Mouse (Mus musculus) CH12.LX (cell line): ENCODE data around the gene Nob1. TPM values are rescaled to one million over a fixed set of nuclear protein-coding genes. Genes with fewer than 3 reads are reported as not detected.

Source experiments
- DNase-seq: peaks from one replicate; pipeline ENCODE4 v3.0.0-alpha.2; 2013; ENCODE audit errors: extremely low read depth
- H3K27ac ChIP-seq: 2 replicates; pipeline ENCODE4 v1.5.1; 2012; ENCODE audit warnings: low read depth, mild to moderate bottlenecking, control low read depth, moderate library complexity; ENCODE audit not compliant: insufficient read depth
- H3K27me3 ChIP-seq: replicated peaks from 2 replicates; pipeline ENCODE3; 2012; ENCODE audit warnings: inconsistent platforms
- H3K36me3 ChIP-seq, 2 experiments: replicated peaks in 1 of 2; 2 replicates each; pipeline versions ENCODE3 to v1.6.1; 2012; ENCODE audit warnings: inconsistent platforms in 1 of 2, low read length in 1 of 2, mild to moderate bottlenecking in 1 of 2, mixed read lengths in 1 of 2, moderate library complexity in 1 of 2; ENCODE audit not compliant: control insufficient read depth in 1 of 2, insufficient read depth in 1 of 2
- H3K4me1 ChIP-seq, 2 experiments: 2 replicates each; pipeline ENCODE4 v1.6.1; 2012; ENCODE audit warnings: inconsistent platforms in 1 of 2, moderate library complexity in 1 of 2; ENCODE audit not compliant: insufficient read depth in 2 of 2, control insufficient read depth in 1 of 2
- H3K4me2 ChIP-seq: 2 replicates; pipeline ENCODE4 v1.6.1; 2012; ENCODE audit warnings: low read depth, mild to moderate bottlenecking, control low read depth; ENCODE audit not compliant: poor library complexity, insufficient read depth, severe bottlenecking
- H3K4me3 ChIP-seq, 3 experiments: fragments of 150-350 bp in 1 of 3; sonication (generic) in 1 of 3; replicated peaks in 1 of 3; 2 replicates each; pipeline versions ENCODE3 to v1.5.1; 2011 to 2012; ENCODE audit warnings: low read depth in 2 of 3, low read length in 2 of 3, mild to moderate bottlenecking in 2 of 3, moderate library complexity in 2 of 3, control low read depth in 1 of 3, improper control_type of control experiment in 1 of 3, inconsistent platforms in 1 of 3, mixed read lengths in 1 of 3; ENCODE audit not compliant: poor library complexity in 1 of 3
- H3K79me2 ChIP-seq: replicated peaks from 2 replicates; pipeline ENCODE4 v1.6.1; 2012; ENCODE audit warnings: mild to moderate bottlenecking, moderate library complexity; ENCODE audit not compliant: control insufficient read depth, poor library complexity, insufficient read depth, severe bottlenecking; ENCODE audit errors: extremely low read depth
- H3K9ac ChIP-seq: 2 replicates; pipeline ENCODE4 v1.6.1; 2012; ENCODE audit warnings: low read depth, mild to moderate bottlenecking, control low read depth, moderate library complexity; ENCODE audit not compliant: insufficient read depth
- H3K9me3 ChIP-seq: replicated peaks from 2 replicates; pipeline ENCODE3; 2012; ENCODE audit warnings: low read length, inconsistent platforms, mixed read lengths
- CHD1 ChIP-seq: IDR thresholded peaks from 2 replicates; pipeline ENCODE4 v1.6.1; 2012; ENCODE audit warnings: low read depth, low read length, improper control_type of control experiment, inconsistent platforms
- CTCF ChIP-seq, 2 experiments: IDR thresholded peaks in 1 of 2; conservative IDR thresholded peaks in 1 of 2; 2 replicates each; pipeline ENCODE4 v1.5.1; 2011 to 2012; ENCODE audit warnings: low read depth in 2 of 2, low read length in 2 of 2, improper control_type of control experiment in 1 of 2, inconsistent platforms in 1 of 2, mild to moderate bottlenecking in 1 of 2, moderate library complexity in 1 of 2
- GABPA ChIP-seq: IDR thresholded peaks from 2 replicates; pipeline ENCODE4 v1.6.1; 2012; ENCODE audit warnings: low read depth, low read length, improper control_type of control experiment, inconsistent platforms; ENCODE audit not compliant: insufficient replicate concordance
- JUND ChIP-seq: conservative IDR thresholded peaks from 2 replicates; pipeline ENCODE4 v1.6.1; 2011; ENCODE audit warnings: low read depth, low read length, improper control_type of control experiment
- MAZ ChIP-seq: IDR thresholded peaks from 2 replicates; pipeline ENCODE4 v1.6.1; 2012; ENCODE audit warnings: low read depth, mild to moderate bottlenecking, inconsistent platforms, low read length, improper control_type of control experiment, moderate library complexity
- NRF1 ChIP-seq: IDR thresholded peaks from 2 replicates; pipeline ENCODE4 v1.6.1; 2014; ENCODE audit warnings: low read depth, mild to moderate bottlenecking, inconsistent platforms, low read length, improper control_type of control experiment, moderate library complexity
- RAD21 ChIP-seq: IDR thresholded peaks from 2 replicates; pipeline ENCODE4 v1.6.1; 2011; ENCODE audit warnings: low read depth, mild to moderate bottlenecking, low read length, improper control_type of control experiment, moderate library complexity
- RCOR1 ChIP-seq: conservative IDR thresholded peaks from 2 replicates; pipeline ENCODE4 v1.6.1; 2012; ENCODE audit warnings: low read depth, mild to moderate bottlenecking, inconsistent platforms, low read length, improper control_type of control experiment
- SIN3A ChIP-seq: IDR thresholded peaks from 2 replicates; pipeline ENCODE4 v1.6.1; 2012; ENCODE audit warnings: low read length, improper control_type of control experiment, inconsistent platforms
- SMC3 ChIP-seq: IDR thresholded peaks from 2 replicates; pipeline ENCODE4 v1.6.1; 2011; ENCODE audit warnings: low read depth, low read length, improper control_type of control experiment
- UBTF ChIP-seq: IDR thresholded peaks from 2 replicates; pipeline ENCODE4 v1.6.1; 2012; ENCODE audit warnings: low read depth, mild to moderate bottlenecking, inconsistent platforms, low read length, improper control_type of control experiment, moderate library complexity
- USF1 ChIP-seq: IDR thresholded peaks from 2 replicates; pipeline ENCODE4 v1.6.1; 2014; ENCODE audit warnings: low read depth, mild to moderate bottlenecking, inconsistent platforms, low read length, improper control_type of control experiment
- USF2 ChIP-seq: conservative IDR thresholded peaks from 2 replicates; pipeline ENCODE4 v1.6.1; 2011; ENCODE audit warnings: low read depth, low read length, improper control_type of control experiment
- ZC3H11A ChIP-seq: IDR thresholded peaks from 2 replicates; pipeline ENCODE4 v1.6.1; 2012; ENCODE audit warnings: low read depth, mild to moderate bottlenecking, inconsistent platforms, low read length, improper control_type of control experiment
- ZKSCAN1 ChIP-seq: IDR thresholded peaks from 2 replicates; pipeline ENCODE4 v1.6.1; 2012; ENCODE audit warnings: low read depth, inconsistent platforms, low read length, improper control_type of control experiment, borderline replicate concordance
- ZMIZ1 ChIP-seq: IDR thresholded peaks from 2 replicates; pipeline ENCODE4 v1.6.1; 2012; ENCODE audit warnings: low read depth, mild to moderate bottlenecking, inconsistent platforms, low read length, improper control_type of control experiment
- ZNF384 ChIP-seq: IDR thresholded peaks from 2 replicates; pipeline ENCODE4 v1.6.1; 2012; ENCODE audit warnings: low read depth, low read length, improper control_type of control experiment, inconsistent platforms
- dilution Hi-C: fragments of 300-500 bp; cut with MboI; formaldehyde crosslinking; loops from 2 replicates; pipeline ENCODE4 v1.14.3; 2020; ENCODE audit warnings: low sequenced_read_pairs; ENCODE audit not compliant: extremely low pct_unique_long_range_greater_than_20kb, extremely low pct_ligation_motif_present
- in situ Hi-C: fragments of 300-500 bp; cut with MboI; formaldehyde crosslinking; loops from 3 replicates; pipeline ENCODE4 v1.14.3; 2019; ENCODE audit warnings: low sequenced_read_pairs, low pct_ligation_motif_present, low pct_unique_long_range_greater_than_20kb, mixed read lengths
- polyA plus RNA-seq: library from polyadenylated mRNA; unstranded; fragments of >175 nt; gene quantifications from 2 replicates; pipeline ENCODE4 v1.2.1, GENCODE M21; 2012; ENCODE audit warnings: low read depth; ENCODE audit not compliant: insufficient read length
- total RNA-seq, 2 experiments: library from RNA; depleted of rRNA; stranded (reverse); fragments of 300-350 nt in 1 of 2; fragments of >200 nt in 1 of 2; gene quantifications; 2 replicates each; pipeline ENCODE4 v1.2.3; 2012 to 2014

Nob1 gene
- total and polyA plus RNA-seq, 3 experiments = 21.4 to 109 (median 73.1) TPM

DNA sequence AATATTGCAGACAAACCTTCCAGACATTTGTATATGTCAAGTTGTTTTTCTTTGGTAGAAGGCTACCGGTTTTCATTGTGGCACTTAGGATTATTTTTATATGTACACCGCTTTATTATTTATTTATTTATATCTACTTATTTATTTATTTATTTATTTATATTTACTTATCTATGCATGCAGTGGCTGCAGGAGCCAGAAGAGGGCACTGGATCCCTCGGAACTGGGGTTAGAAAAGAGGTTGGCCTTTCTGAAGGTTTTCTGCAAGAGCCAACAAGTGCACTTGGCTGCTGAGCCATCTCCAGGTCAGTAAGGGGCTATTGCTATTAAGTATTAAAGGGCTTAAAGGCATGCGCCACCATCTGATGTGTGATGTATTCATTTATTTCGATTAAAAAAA lies 37.0 kb downstream of the Nob1 start:
- TF ChIP-seq GABPA (no peak), CTCF (conservative IDR thresholded peaks at IDR 0.05 in 1 of 2, IDR thresholded peaks at IDR 0.05 in 1 of 2; ENCODE audit: low read depth in 2 of 2, low read length in 2 of 2) (peak in 1 of 2 experiments; percentile 47; a peak in 2 of 4 replicates), RAD21 (peak; percentile 15)
- Histone ChIP-seq H3K4me1 (peaks cover 3 to 4% of the 10 kb centered on the region in 2 experiments; a peak in 1 of 4 replicates), H3K79me2 (no peaks in the 10 kb centered on the region), H3K4me2 (no peak overlapping the region), H3K4me3 (no peak overlapping the region), H3K9me3 (no peaks in the 10 kb centered on the region), H3K9ac (no peak overlapping the region), H3K36me3 (peaks cover 0 to 7% of the 10 kb centered on the region in 2 experiments), H3K27me3 (no peaks in the 10 kb centered on the region), H3K27ac (no peak overlapping the region)
- DNase-seq = peak; percentile 40
- dilution Hi-C loops = no loop called here
- in situ Hi-C loops = loop anchor here (5.0 kb wide), 1 partner anchor 189 kb away; no protein-coding TSS in a partner anchor

GRCm38 (mm10) chr8:107386642-107387041 lies 38.2 kb downstream of the Nob1 start:
- Histone ChIP-seq H3K4me3 (no peak overlapping the region), H3K79me2 (no peaks in the 10 kb centered on the region), H3K27me3 (no peaks in the 10 kb centered on the region), H3K9ac (no peak overlapping the region), H3K27ac (no peak overlapping the region), H3K4me1 (peaks cover 3 to 4% of the 10 kb centered on the region in 2 experiments; a peak in 1 of 4 replicates), H3K4me2 (no peak overlapping the region), H3K36me3 (peaks cover 0 to 7% of the 10 kb centered on the region in 2 experiments), H3K9me3 (no peaks in the 10 kb centered on the region)
- TF ChIP-seq UBTF (no peak), MAZ (no peak), RCOR1 (no peak), NRF1 (no peak), SMC3 (peak; percentile 72), RAD21 (peak; percentile 74), CTCF (conservative IDR thresholded peaks at IDR 0.05 in 1 of 2, IDR thresholded peaks at IDR 0.05 in 1 of 2; ENCODE audit: low read depth in 2 of 2, low read length in 2 of 2) (peak; percentile 66 to 84), JUND (0 out of 2 replicates have a peak, but pooled peaks have one; percentile 10)
- dilution Hi-C loops (no loop called here), in situ Hi-C loops (loop anchor here (5.0 kb wide), 1 partner anchor 191 kb away; no protein-coding TSS in a partner anchor)
- DNase-seq = peak; percentile 71

DNA sequence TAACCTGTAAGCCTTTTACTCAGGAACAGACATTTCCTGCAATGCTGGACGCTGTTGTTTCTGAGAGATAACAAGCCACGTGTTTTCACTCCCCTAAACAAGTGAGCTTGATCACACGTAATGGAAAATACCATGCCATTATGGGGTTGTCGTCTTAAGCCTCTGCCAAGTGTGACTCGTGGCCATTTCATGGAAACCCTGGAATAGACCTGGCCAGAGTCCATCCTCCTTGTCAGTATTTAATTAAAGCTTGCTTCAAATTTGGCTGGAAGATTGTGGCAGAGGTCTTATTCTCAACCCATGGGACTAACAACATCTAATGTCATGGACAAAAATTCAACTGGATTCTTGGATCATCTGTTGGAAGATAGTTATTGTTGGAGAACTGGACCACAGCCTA lies 38.7 kb downstream of the Nob1 start:
- Histone ChIP-seq H3K27me3 (no peaks in the 10 kb centered on the region), H3K79me2 (no peaks in the 10 kb centered on the region), H3K27ac (no peak overlapping the region)
- TF ChIP-seq ZC3H11A (no peak), CHD1 (no peak), CTCF (conservative IDR thresholded peaks at IDR 0.05 in 1 of 2, IDR thresholded peaks at IDR 0.05 in 1 of 2; ENCODE audit: low read depth in 2 of 2, low read length in 2 of 2) (no peak), ZNF384 (no peak), SIN3A (no peak), MAZ (no peak), ZMIZ1 (no peak), ZKSCAN1 (no peak), JUND (no peak), USF1 (no peak), USF2 (no peak)
- TF ChIP-seq, all 38 proteins: peak for 0
- in situ Hi-C loops = loop anchor here (5.0 kb wide), 1 partner anchor 191 kb away; no protein-coding TSS in a partner anchor
- no peak overlapping the region for H3K4me2 ChIP-seq
- H3K4me1 ChIP-seq = peaks cover 3 to 4% of the 10 kb centered on the region in 2 experiments; a peak in 1 of 4 replicates
- H3K36me3 ChIP-seq = peaks cover 0 to 7% of the 10 kb centered on the region in 2 experiments
- no peak for DNase-seq
- no peaks in the 10 kb centered on the region for H3K9me3 ChIP-seq
- dilution Hi-C loops = no loop called here
- no peak overlapping the region for H3K9ac ChIP-seq
- H3K4me3 ChIP-seq = no peak overlapping the region
